Mouse (Mus musculus) small intestine, adult 2 months (tissue): ENCODE measurements around the gene Zfp292. TPM values are rescaled to one million over a fixed set of nuclear protein-coding genes. Genes with fewer than 3 reads are reported as not detected.
A peak's percentile ranks its signal among the peaks of the same experiment; 100 is the strongest.

Experiments used
- H3K27ac ChIP-seq: fragments of 200-500 bp; 2 replicates; pipeline ENCODE4 v1.5.1; 2012; ENCODE audit warnings: low read depth, low read length, control low read depth, inconsistent platforms; ENCODE audit not compliant: insufficient read depth
- H3K27me3 ChIP-seq: fragments of 200-500 bp; 2 replicates; pipeline ENCODE4 v1.6.1; 2012; ENCODE audit warnings: mild to moderate bottlenecking, moderate library complexity, low read length, inconsistent platforms; ENCODE audit not compliant: control insufficient read depth, insufficient read depth
- H3K36me3 ChIP-seq: fragments of 200-500 bp; 2 replicates; pipeline ENCODE4 v1.6.1; 2012; ENCODE audit warnings: mild to moderate bottlenecking, low read length, control low read depth, inconsistent platforms; ENCODE audit not compliant: control insufficient read depth, insufficient read depth
- H3K4me1 ChIP-seq: fragments of 200-500 bp; 2 replicates; pipeline ENCODE4 v1.6.1; 2012; ENCODE audit warnings: low read length, inconsistent platforms, mixed read lengths; ENCODE audit not compliant: control insufficient read depth, insufficient read depth, insufficient read length
- H3K4me3 ChIP-seq: fragments of 200-500 bp; 2 replicates; pipeline ENCODE4 v1.5.1; 2012; ENCODE audit warnings: low read depth, mild to moderate bottlenecking, control low read depth, inconsistent platforms, low read length, moderate library complexity
- CTCF ChIP-seq: fragments of 200-500 bp; IDR thresholded peaks from 2 replicates; pipeline ENCODE4 v1.5.1; 2012; ENCODE audit warnings: low read depth, mild to moderate bottlenecking, control low read depth, inconsistent platforms, low read length, moderate library complexity, mixed read lengths; ENCODE audit not compliant: insufficient replicate concordance, insufficient read length; ENCODE audit errors: extremely low read depth
- POLR2A ChIP-seq: fragments of 200-500 bp; IDR thresholded peaks from 2 replicates; pipeline ENCODE4 v1.6.1; 2012; ENCODE audit warnings: low read depth, mild to moderate bottlenecking, control low read depth, inconsistent platforms, low read length, moderate library complexity
- WGBS: fragments of 180-500 bp; shearing (Covaris S2); methylation state at CpG from one replicate; pipeline ENCODE4 v1.1.7; 2018; 5-methylcytosine and 5-hydroxymethylcytosine counted together
- polyA plus RNA-seq: library from polyadenylated mRNA; depleted of rRNA; stranded (reverse); fragments of >200 nt; gene quantifications from 2 replicates; pipeline ENCODE4 v1.2.3, GENCODE M21; 2012

Zfp292 gene
- polyA plus RNA-seq, 1 experiment: 0.94 TPM

GRCm38 (mm10) chr4:34796294-34796693, 86.5 kb downstream of the Zfp292 start:
- Histone ChIP-seq H3K4me1 (no peaks in the 10 kb centered on the region), H3K4me3 (no peak overlapping the region), H3K36me3 (no peaks in the 10 kb centered on the region), H3K27me3 (no peaks in the 10 kb centered on the region), H3K27ac (no peak overlapping the region)
- TF ChIP-seq CTCF (no peak), POLR2A (no peak)
- 81% methylated on average over 5 of the region's 5 CpGs for WGBS

- H3K27ac ChIP-seq: no peak overlapping the region
- H3K4me1 ChIP-seq: no peaks in the 10 kb centered on the region
- H3K4me3 ChIP-seq: no peak overlapping the region
- TF ChIP-seq CTCF (no peak), POLR2A (no peak)
- no peaks in the 10 kb centered on the region for H3K27me3 ChIP-seq
- WGBS: 85% methylated on average over 3 of the region's 3 CpGs
- H3K36me3 ChIP-seq: no peaks in the 10 kb centered on the region
Observed at GRCm38 (mm10) chr4:34786476-34786875, 96.3 kb downstream of the Zfp292 start.

- Histone ChIP-seq H3K27me3 (no peaks in the 10 kb centered on the region), H3K4me3 (no peak overlapping the region), H3K4me1 (no peaks in the 10 kb centered on the region), H3K27ac (no peak overlapping the region), H3K36me3 (no peaks in the 10 kb centered on the region)
- WGBS: 62% methylated on average over 2 of the region's 2 CpGs
- no peak for TF ChIP-seq CTCF
- TF ChIP-seq POLR2A: no peak
Observed at GRCm38 (mm10) chr4:34785646-34786045, 97.1 kb downstream of the Zfp292 start.

- 81% methylated on average over 5 of the region's 5 CpGs for WGBS
- no peaks in the 10 kb centered on the region for H3K4me1 ChIP-seq
- TF ChIP-seq CTCF (no peak), POLR2A (no peak)
- H3K36me3 ChIP-seq: no peaks in the 10 kb centered on the region
- H3K27ac ChIP-seq: no peak overlapping the region
- no peaks in the 10 kb centered on the region for H3K27me3 ChIP-seq
- H3K4me3 ChIP-seq: no peak overlapping the region
Observed at GRCm38 (mm10) chr4:34784865-34785264, 97.9 kb downstream of the Zfp292 start.

- Histone ChIP-seq H3K27ac (no peak overlapping the region), H3K4me1 (no peaks in the 10 kb centered on the region), H3K4me3 (no peak overlapping the region), H3K36me3 (no peaks in the 10 kb centered on the region), H3K27me3 (no peaks in the 10 kb centered on the region)
- 40% methylated on average over 4 of the region's 4 CpGs for WGBS
- TF ChIP-seq CTCF (peak; percentile 11; the same call in 1 of the 2 replicates), POLR2A (no peak)
Observed at GRCm38 (mm10) chr4:34782730-34783129, 100.0 kb downstream of the Zfp292 start.

- no peaks in the 10 kb centered on the region for H3K4me1 ChIP-seq
- H3K27ac ChIP-seq: peak within 1 kb of the TSS; percentile 57
- no peaks in the 10 kb centered on the region for H3K36me3 ChIP-seq
- no peaks in the 10 kb centered on the region for H3K27me3 ChIP-seq
- peak within 1 kb of the TSS; percentile 82 for H3K4me3 ChIP-seq
- 3% methylated on average over 40 of the region's 40 CpGs for WGBS
- TF ChIP-seq CTCF: peak; percentile 89
- peak; percentile 94 for TF ChIP-seq POLR2A
Observed at GRCm38 (mm10) chr4:34777677-34778527, 104.9 kb downstream of the Zfp292 start, which contains the start of gene Smim8. TSS of gene Smim8 (minus strand) at chr4:34778423.

- no peaks in the 10 kb centered on the region for H3K4me1 ChIP-seq
- peaks cover 19% of the 10 kb centered on the region for H3K36me3 ChIP-seq
- no peak overlapping the region for H3K4me3 ChIP-seq
- H3K27ac ChIP-seq: no peak overlapping the region
- H3K27me3 ChIP-seq: no peaks in the 10 kb centered on the region
- TF ChIP-seq CTCF (no peak), POLR2A (no peak)
- WGBS: 57% methylated on average over 8 of the region's 8 CpGs
Observed at GRCm38 (mm10) chr4:34771652-34772371, 110.9 kb downstream of the Zfp292 start.
